Mouse (Mus musculus) heart, postnatal 36 days (tissue): ENCODE data around the gene Myocos. TPM values are rescaled to one million over a fixed set of nuclear protein-coding genes. Genes with fewer than 3 reads are reported as not detected.
"Not testable (repeated sequence)": the region's sequence is repeated elsewhere in the genome, so short reads cannot be mapped to it uniquely, and the experiment has no call there.

Source experiments
- DNase-seq, 2 experiments: peaks; one replicate each; pipeline ENCODE4 v3.0.0; 2021 to 2022
- intact Hi-C: fragments of 180-260 bp; cut with DNase I; formaldehyde crosslinking; loops from one replicate; pipeline ENCODE4 v1.15.1; 2025
- total RNA-seq, 2 experiments: library from RNA; stranded (reverse); gene quantifications; 2 replicates each; pipeline ENCODE4 v1.2.3; 2021

The Myocos gene
- total RNA-seq = not detected

DNA sequence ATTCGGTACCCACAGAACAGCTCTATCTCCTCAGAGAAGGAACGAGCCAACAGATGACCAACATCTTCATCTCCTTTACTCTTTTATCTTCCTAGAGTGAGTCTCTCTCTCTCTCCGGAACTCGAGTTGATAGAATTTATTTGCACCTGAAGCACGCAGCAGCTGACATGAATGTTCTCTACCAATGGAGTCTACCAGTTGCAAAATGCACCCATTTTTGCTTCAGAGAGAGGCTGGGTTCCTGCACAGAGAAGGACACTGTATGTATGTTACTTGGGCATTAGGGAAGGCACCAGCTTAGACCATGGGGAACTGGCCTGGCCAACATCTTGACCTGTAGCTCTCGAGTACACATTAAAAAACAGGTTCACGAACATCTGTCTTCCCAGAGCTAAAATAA is at the start of gene Myocos:
Myocos (minus strand) TSS at position 101 of the 400 bp plus-strand sequence.
- intact Hi-C loops = no loop called here
- DNase-seq = no peak

DNA sequence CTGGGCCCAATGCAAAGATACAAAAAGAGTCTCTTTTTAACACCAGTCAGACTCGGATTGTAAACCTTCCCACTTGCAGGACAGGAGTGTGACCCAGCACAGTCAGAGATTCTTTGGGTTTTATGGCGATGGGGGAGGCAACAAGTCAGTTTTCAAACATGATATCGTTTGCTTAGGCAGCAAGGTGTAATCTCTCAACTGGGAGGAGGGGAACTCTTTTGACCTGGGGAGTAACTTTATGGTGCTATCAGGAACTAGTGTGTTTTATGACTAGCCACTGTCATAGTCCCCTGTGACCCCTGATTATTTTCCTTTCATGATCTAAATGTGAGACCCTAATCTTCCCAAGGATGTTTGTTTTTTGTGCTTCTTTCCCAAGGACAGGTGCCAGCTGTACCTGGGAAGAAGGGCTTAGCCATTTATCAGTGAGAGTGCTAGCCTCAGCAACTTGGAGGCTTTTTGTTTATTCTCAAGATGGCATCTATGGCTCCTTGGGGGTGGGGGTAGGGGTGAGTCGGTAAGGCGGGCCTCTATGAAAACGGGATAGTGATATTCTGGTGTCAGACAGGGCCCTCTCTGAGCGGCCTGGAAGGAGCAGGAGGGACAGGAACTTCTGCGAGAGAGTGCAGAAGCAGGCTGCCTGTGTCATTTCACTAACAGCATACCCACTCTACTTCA is 42.5 kb upstream of the Myocos start:
- intact Hi-C loops = no loop called here
- DNase-seq = no peak

DNA sequence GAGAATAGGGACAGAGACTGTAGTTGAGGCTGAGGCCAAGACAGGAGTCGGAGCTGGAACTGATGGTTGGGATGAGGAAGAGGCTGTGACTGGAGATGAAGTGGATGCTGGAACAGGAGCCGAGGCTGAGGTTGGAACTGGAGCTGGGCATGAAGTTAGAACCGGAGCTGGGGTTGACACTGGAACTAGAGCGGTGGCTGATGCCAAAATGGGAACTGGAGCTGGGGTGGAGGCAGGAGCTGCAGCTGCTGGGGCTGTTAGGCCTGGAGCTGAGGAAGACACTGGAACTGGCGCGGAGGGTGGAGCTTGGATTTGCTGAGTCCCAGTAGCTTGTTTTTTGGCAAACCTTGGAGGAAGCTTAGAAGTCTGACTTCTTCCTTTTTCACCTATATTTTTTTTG is 39.8 kb upstream of the Myocos start:
- DNase-seq = no peak
- intact Hi-C loops = no loop called here

DNA sequence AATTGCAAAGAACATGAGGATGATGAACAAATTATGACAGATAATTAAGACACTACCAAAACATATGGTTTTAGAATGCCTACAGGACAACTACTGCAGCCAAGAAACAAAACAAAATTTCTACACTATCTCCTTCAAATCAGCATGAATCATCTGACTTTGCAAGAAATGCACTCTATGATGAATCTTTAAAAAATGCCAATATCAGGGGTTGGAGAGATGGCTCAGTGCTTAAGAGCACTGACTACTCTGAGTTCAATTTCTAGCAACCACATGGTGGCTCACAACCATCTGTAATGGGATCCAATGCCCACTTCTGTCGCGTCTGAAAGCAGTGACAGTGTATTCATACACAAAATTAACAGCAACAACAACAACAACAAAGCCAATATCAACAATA is 35.7 kb upstream of the Myocos start:
- intact Hi-C loops = no loop called here
- DNase-seq = no peak

DNA sequence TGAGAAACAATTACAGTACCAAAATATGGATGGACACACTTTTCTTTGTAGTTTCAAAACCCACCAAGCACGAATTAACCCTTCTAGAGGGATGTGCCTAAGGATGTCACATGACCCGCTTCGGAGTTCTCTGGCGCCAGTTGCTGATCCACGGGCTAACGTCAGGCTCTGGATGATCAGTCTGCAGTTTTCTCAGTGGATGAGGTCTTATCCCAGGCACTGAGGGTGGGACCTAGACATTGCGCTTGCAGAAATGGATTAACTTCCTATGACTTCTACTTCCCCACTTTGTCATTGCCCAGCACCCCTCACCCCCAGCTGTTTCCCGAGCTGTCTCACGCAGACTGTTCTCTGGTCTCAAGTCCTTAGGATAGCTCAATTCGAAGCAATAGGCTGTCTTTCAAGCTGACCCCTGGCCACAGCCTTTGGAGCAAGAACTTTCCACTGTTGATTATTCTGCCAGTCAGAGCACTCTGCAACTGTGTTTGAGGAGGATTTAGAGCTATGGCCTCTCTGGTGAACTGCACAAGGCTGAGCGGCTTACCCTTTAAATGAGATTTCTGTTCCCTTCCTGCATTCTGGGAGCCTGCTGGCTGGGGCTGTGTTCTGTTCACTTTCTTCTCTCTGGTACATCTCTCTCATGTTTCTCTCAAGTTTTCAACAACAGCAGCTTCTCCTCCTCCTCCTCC is 7.6 kb upstream of the Myocos start:
- DNase-seq = no peak
- intact Hi-C loops = loop anchor here (1.0 to 10.0 kb wide), 3 partner anchors 93 to 311 kb away; partner anchors contain the start of gene Vamp4

DNA sequence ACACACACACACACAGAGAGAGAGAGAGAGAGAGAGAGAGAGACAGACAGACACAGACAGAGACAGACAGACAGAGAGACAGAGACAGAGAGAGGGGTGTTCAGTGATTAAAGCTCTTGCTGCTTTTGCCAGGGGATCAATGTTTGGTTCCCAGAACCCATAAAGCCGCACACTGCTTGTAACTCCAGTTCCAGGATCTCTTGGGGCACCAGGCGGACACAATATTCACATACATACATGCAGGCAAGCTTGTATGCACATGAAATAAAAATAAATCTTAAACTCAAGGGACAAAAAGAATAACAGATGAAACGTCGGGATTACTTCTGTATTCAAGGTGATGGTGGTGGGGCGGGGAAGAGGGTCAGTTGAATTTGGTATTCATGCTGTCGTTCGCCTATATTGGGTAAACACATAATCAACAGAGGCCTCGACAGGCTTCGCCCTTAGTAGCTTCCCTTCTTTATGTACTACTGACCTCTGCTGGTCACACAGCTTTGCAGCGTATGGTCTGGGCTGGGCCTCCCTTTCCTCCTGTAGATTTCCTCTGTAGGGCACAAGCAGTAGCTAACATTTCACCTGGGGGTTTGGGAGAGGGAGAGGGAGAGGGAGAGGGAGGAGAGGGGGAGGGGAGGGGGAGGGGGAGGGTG is 6.9 kb upstream of the Myocos start:
- peak; percentile 71 to 72 for DNase-seq
- intact Hi-C loops = loop anchor here (1.0 to 10.0 kb wide), 3 partner anchors 93 to 310 kb away; partner anchors contain the start of gene Vamp4

DNA sequence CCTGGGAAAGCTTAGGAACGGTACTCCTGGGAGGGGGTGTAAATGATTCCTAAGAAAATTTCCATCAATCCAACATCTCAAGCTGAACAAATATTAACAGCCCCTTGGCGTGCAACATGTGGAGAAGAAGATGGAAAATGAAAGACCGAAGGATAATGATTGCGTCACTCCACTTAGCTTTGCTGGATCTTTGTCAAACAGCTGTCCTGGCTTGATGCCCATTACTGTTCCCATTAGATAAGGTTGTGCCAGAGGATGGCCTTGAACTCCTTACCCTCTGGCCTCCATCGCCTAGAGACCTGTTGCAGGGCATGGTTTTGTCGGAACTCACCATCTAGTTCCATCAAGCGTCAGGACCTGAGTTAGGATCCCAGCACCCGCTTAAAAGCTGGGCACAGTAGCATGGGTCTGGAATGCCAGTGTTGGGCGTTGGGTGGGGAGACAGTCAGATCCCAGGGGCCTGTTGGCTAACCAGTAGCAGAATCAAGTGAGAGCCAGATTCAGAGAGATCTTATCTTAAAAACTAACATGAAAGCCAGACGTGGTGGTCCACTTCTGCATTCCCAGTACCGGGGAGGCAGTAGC is 2.3 kb upstream of the Myocos start:
- intact Hi-C loops = loop anchor here (10.0 kb wide), 1 partner anchor 306 kb away; no protein-coding TSS in a partner anchor

DNA sequence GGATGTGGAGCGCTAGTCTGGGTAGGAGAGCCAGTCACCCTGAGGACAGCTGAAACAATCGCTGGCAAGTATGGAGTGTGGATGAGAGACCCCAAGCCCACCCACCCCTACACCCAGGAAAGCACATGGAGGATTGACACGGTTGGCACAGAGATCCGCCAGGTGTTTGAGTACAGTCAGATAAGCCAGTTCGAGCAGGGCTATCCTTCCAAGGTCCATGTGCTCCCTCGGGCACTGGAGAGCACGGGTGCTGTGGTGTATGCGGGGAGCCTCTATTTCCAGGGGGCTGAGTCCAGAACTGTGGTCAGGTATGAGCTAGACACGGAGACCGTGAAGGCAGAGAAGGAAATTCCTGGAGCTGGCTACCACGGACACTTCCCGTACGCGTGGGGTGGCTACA is 9.6 kb downstream of the Myocos start:
- intact Hi-C loops = no loop called here
- no peak for DNase-seq

More for the DNA sequence above, 2.3 kb upstream of the Myocos start:
- peak; percentile 60 to 63 for DNase-seq

DNA sequence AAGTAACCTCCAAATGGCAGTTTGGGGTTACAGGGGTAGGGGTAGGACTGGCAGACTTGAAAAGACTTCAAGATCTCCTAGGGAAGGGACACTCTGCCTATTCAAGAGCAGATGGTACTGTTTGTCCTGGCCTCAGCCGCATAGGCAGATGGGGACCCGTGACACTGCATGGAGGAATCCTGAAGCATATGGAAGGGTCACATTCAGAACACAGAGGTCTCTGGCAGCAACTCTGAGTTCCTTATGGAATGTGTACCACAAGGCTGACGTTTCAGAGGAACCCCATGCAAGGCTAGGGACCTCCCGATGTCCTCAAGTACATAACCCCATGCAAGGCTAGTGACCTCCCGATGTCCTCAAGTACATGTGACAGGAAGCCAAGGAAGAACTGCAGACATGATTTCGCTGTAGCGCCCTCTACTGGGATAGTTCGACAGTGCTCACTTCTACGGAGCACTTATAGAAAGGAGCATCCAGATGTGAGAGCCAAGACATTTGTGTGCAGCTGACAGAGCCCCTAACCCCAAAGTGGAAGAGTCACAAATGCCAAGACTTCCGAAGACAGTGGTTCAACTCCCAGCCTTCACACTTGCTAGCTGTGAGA is 11.8 kb downstream of the Myocos start:
- intact Hi-C loops = no loop called here
- no peak for DNase-seq

DNA sequence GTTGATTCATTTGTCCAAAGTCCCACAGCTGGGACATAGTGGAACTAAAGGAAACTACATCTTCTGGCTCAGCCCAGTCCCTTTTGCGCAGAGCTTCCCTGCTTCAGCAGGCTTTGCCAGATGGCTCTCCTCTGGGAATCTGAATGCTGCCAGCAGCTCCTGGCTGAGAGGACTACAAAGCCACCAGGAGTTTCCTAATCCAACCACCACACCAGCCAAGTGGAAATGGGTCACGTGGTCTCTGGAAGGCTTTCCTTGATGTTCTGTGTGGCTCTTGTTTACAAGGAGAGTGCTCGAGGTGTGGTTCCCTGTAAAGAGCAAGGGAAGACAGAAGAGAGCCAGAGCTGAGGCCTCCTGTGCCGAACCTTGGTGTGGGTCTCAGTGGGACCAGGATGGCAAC is 14.3 kb downstream of the Myocos start:
- intact Hi-C loops = no loop called here
- DNase-seq = peak; percentile 85 to 88

DNA sequence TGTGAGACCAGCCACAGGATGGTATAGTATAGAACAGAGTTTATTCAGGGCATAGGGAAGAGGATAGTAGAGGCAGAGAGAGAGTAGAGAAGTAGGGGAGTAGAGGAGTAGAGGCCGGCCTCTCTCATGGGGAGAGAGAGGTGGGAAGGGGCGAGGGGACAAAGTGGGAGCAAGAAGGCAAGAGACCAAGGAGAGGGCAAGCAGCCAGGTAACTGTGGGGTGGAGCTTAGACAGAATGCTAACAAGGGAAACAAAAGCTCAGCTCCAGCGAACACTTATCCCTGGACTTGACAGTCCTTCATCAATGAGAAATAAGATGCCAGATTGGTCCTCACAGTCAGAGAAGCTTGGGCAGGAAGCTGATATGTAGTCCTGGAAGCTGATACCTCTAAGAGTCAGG is 15.4 kb downstream of the Myocos start:
- intact Hi-C loops = no loop called here
- no peak for DNase-seq

DNA sequence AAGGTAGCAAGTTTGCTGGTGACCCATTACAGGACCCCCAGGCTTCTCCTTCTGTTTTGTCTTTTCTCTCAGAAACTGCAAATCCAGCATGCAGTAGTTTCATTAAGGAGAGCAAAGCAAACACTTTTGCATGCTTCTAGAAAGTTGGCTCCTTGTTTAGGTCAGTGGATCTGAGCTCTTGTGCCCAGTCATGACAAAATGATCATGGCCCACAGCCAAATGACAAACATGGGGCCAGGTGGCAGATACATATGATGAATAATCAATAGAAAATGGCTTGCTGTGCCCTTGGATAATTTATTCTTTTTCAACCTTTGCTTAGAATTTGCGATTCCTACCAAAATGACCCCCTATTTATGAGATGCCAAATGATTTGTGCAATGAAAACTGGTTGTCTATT is 18.2 kb downstream of the Myocos start:
- intact Hi-C loops = no loop called here
- DNase-seq = no peak

DNA sequence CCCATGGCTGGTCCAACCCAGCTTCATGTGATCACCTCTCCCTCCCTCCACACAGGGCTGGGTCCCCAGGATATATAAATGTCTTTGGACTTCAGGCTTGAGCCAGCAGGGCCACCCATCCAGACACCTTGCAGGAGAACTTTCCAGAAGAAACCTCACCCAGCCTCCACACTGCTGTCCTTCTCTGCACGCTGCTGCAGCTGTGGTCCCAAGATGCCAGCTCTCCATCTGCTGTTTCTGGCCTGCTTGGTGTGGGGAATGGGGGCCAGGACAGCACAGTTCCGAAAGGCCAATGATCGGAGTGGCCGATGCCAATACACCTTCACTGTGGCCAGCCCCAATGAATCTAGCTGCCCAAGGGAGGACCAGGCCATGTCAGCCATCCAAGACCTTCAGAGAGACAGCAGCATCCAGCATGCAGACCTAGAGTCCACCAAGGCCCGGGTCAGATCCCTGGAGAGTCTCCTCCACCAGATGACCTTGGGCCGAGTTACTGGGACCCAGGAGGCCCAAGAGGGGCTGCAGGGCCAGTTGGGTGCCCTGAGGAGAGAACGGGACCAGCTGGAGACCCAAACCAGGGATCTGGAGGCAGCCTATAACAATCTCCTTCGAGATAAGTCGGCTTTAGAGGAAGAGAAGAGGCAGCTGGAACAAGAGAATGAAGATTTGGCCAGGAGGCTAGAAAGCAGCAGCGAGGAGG is 18.8 kb downstream of the Myocos start, which contains the start of gene Myoc:
Myoc (plus strand) TSS at position 105 of the 700 bp plus-strand sequence.
- intact Hi-C loops = no loop called here
- DNase-seq = peak; percentile 16 to 34

DNA sequence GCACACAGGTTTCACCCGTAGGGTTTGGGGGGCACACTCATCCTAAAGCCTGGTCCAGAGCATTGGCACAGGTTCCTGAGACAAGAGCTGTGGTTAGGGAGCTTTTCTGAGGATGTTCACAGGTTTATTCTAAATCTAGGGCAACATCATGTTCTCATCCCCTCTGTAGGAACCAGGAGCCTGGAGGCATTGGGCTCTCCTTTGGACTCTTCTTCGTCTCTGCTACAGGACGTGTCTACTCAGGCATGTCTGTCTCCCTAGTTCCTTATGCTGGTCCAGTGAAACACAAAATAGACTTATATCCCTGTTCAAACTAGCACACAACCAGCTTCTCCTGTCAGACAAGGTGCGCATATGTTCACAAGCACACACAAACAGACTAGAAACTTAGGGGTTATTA is 19.5 kb downstream of the Myocos start:
- intact Hi-C loops = no loop called here
- DNase-seq = no peak

DNA sequence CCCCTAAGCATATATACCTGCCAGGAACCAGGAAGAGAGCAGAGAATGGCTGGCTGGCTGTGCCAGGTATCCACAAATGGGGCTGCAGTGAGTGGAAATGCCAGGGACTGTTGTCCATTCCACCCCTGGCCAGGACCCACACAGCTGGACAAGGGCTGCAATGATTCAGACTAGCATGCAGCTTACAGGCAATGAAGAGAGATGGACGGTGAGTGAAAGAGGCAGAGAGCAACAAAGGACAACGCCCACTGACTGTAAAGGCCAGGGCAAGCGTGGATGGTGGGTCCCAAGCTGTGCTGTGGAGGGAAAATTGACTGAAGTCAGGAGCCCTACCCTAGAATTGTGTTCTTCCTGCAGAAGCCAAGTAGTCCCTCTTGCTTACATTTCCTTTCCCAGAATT is 21.5 kb downstream of the Myocos start:
- no peak for DNase-seq
- intact Hi-C loops = no loop called here

DNA sequence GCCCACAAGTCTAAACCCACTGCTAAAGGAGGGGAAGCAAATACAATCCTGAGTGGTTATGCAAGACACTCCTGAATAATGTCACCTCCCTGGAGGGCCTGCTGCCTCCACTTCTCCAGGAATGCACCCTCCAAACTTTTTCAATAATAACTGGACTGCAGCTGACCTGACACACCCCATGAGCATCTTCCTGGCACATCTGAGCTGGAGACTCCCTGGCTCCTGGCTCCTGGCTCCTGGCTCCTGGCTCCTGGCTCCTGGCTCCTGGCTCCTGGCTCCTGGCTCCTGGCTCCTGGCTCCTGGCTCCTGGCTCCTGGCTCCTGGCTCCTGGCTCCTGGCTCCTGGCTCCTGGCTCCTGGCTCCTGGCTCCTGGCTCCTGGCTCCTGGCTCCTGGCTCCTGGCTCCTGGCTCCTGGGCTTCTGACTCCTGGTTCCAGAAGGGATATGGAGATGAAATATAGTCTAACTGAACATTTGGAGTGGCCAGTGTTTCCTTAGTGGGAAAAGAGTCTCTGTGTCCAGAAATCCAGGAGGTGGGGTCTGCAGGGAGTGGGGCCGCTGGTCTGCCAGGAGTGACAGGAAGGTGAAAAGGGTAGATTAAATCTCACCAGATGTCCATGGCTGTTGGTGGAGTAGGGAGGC is 22.6 kb downstream of the Myocos start:
- peak; percentile 33 to 42 for DNase-seq
- intact Hi-C loops = not testable (repeated sequence)

DNA sequence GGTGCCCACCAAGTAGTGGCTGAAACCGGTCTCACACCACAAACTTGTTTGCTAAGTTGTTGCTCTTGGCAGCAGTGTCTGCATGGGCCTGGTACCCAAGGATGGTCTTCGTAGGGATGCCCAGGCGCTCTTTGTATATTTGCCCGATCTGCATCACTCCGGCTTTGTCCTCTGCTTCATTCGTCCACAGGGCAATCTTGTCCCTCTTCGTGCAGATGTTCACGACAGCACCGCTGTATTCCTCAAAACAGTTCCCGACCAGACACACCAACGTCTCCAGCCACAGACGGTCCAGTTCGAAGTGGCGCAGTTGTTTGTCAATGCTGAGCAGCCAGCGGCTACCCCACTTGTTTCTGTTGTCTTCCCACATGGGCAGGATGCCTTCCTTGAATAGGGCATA is 29.7 kb downstream of the Myocos start:
- intact Hi-C loops, DNase-seq: not testable (repeated sequence)

DNA sequence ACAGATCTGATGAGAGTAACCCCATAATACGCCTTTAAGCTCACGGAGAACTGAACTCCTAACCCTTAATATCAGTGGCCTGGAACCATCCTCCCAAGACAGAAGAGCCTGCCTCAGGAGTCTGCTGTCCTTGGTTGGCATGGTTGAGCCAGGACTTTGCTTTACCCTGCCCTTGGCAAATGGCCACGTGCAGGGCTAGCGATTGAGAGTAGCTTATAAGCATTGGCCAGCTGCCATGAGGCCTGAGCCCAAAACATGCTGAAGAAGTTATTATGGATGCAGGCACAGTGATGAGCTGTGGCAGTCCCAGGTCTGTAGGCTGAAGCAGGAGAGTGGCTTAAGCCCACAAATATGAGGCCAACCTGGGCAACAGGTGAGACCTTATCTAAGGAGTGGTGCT is 30.2 kb downstream of the Myocos start:
- intact Hi-C loops, DNase-seq: not testable (repeated sequence)

DNA sequence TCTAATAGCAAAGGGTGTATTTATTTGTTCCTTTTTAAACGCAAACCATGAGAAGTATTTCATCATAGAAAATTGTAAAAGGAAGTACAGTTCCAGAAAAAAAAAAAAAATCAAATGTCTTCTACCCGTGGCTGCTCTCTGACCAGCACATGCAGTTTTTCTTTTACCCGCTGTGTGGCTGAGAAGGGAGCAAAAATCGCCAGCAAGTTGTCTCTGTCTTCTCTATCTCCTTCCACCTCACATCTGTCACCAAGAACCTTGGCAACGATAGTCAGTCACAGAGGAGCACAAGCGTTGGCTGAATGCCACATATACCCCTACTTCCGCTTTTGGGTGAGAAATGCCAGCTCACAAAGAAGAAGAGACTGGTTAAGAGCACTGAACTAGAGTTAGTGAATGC is 32.8 kb downstream of the Myocos start:
- DNase-seq = peak in 1 of 2 experiments; percentile 25
- intact Hi-C loops = no loop called here

DNA sequence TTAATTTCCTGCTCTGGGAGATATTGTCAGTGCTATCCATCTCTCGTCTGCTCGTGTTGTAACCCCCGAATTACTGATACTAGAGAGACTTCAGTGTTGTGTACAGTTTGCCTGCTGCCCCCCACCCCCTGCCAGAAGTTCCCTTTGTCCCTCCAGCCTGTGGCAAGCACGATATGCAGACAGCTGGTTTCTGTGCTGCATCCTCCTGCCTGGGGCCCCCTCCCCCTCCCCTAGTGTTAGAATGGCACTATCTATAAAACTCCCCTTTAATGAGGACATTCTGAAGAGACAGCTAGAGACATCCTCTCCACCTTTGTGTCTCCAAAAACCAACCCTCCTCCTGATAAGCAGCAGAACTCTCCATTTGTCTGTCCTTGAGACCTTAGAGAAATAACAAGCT is 34.1 kb downstream of the Myocos start:
- DNase-seq = no peak
- intact Hi-C loops = no loop called here
